Comparison of ENCODE assay signal across 19 mouse cellular contexts in genomic region chr4:128905251-128905650, GRCm38 (mm10). TPM values are rescaled to one million over a fixed set of nuclear protein-coding genes. Genes with fewer than 3 reads are reported as not detected.
A peak's percentile ranks its signal among the peaks of the same experiment; 100 is the strongest.
DNase-seq lines count a peak whose midpoint lies in the region; ATAC-seq and TF ChIP-seq lines count a peak whose summit lies in the region.
"Had no signal": no experiment of that assay in that cellular context is flagged by ENCODE, and none has a peak within 500 bp of the region (broad histone marks: within the 10 kb centered on the region; RNA-seq: fewer than 3 reads in every experiment).

No protein-coding gene starts in this region.

- H3K4me2 ChIP-seq in kidney, embryonic 15.5 days, result no peak overlapping the region
- no peak overlapping the region for H3K4me2 ChIP-seq in embryonic facial prominence, embryonic 15.5 days (replicated peaks)
- H3K4me2 ChIP-seq in neural tube, embryonic 12.5 days (replicated peaks), result no peak overlapping the region
- H3K4me2 ChIP-seq: liver, embryonic 15.5 days had no signal

- peaks cover 46% of the 10 kb centered on the region for H3K4me1 ChIP-seq in kidney, embryonic 15.5 days
- H3K4me1 ChIP-seq in embryonic facial prominence, embryonic 15.5 days, result peaks cover 35% of the 10 kb centered on the region
- H3K4me1 ChIP-seq in neural tube, embryonic 12.5 days, result peaks cover 34% of the 10 kb centered on the region
- H3K4me1 ChIP-seq in lung, adult 2 months (ENCODE audit: control insufficient read depth, insufficient read depth, low read length), result no peaks in the 10 kb centered on the region
- H3K4me1 ChIP-seq: liver, embryonic 15.5 days had no signal

- no peak for TF ChIP-seq CTCF in lung, adult 2 months (IDR thresholded peaks at IDR 0.05; ENCODE audit: insufficient read depth, low read length)

- peak; percentile 34 for DNase-seq in cerebellum, adult 9-10 months
- no peak for DNase-seq in cerebellum, postnatal 36 days
- no peak for DNase-seq in kidney, postnatal 10 days
- DNase-seq in lung, adult 2 months, result no peak
- no peak for DNase-seq in left cerebral cortex, adult 18-20 months (ENCODE audit: low spot score in 2 of 2)
- DNase-seq: adrenal gland, adult 8-10 months; cerebellum, adult 11 months; gastrocnemius, postnatal 36 days; heart, postnatal 10 days; kidney, adult 18-20 months; layer of hippocampus, postnatal 36 days; lung, postnatal 14 days had no signal

- 25% methylated on average over 8 of the region's 8 CpGs for WGBS in kidney, embryonic 15.5 days
- 37% methylated on average over 8 of the region's 8 CpGs for whole genome bisulfite sequencing in embryonic facial prominence, embryonic 15.5 days
- WGBS in neural tube, embryonic 12.5 days, result 22% methylated on average over 8 of the region's 8 CpGs
- 71% methylated on average over 8 of the region's 8 CpGs for WGBS in lung, adult 2 months

- TF ChIP-seq POLR2A in lung, adult 2 months (IDR thresholded peaks at IDR 0.05; ENCODE audit: borderline replicate concordance, extremely low read depth, low read depth, low read length), result no peak

- H3K4me3 ChIP-seq in kidney, embryonic 15.5 days (replicated peaks), result no peak overlapping the region
- no peak overlapping the region for H3K4me3 ChIP-seq in embryonic facial prominence, embryonic 15.5 days (replicated peaks)
- no peak overlapping the region for H3K4me3 ChIP-seq in neural tube, embryonic 12.5 days
- no peak overlapping the region for H3K4me3 ChIP-seq in lung, adult 2 months (replicated peaks; ENCODE audit: extremely low read depth, low read depth, low read length)
- H3K4me3 ChIP-seq: liver, embryonic 15.5 days had no signal

- H3K27ac ChIP-seq in kidney, embryonic 15.5 days, result peak overlapping the region; percentile 73; the same call in 1 of the 2 replicates
- H3K27ac ChIP-seq in embryonic facial prominence, embryonic 15.5 days (replicated peaks), result 0 out of 2 replicates have a peak overlapping the region, but pooled peaks have one; percentile 39
- H3K27ac ChIP-seq in neural tube, embryonic 12.5 days, result no peak overlapping the region
- H3K27ac ChIP-seq: liver, embryonic 15.5 days had no signal

- ATAC-seq in kidney, embryonic 15.5 days (replicated peaks; ENCODE audit: low FRiP score), result no peak
- ATAC-seq in embryonic facial prominence, embryonic 15.5 days (ENCODE audit: insufficient number of reproducible peaks, low FRiP score, low TSS enrichment, low read depth), result no peak
- ATAC-seq in neural tube, embryonic 12.5 days (ENCODE audit: low FRiP score, low read depth), result no peak
- ATAC-seq: hindbrain, postnatal 0 days had no signal

- H3K27me3 ChIP-seq in kidney, embryonic 15.5 days, result no peaks in the 10 kb centered on the region
- no peaks in the 10 kb centered on the region for H3K27me3 ChIP-seq in embryonic facial prominence, embryonic 15.5 days
- H3K27me3 ChIP-seq in neural tube, embryonic 12.5 days (replicated peaks), result no peaks in the 10 kb centered on the region
- H3K27me3 ChIP-seq: CH12.LX had no signal

- no peak overlapping the region for H3K9ac ChIP-seq in kidney, embryonic 15.5 days
- no peak overlapping the region for H3K9ac ChIP-seq in embryonic facial prominence, embryonic 15.5 days
- H3K9ac ChIP-seq in neural tube, embryonic 12.5 days, result 0 out of 2 replicates have a peak overlapping the region, but pooled peaks have one; percentile 8
- H3K9ac ChIP-seq: liver, embryonic 15.5 days had no signal

- peaks cover 40% of the 10 kb centered on the region for H3K36me3 ChIP-seq in kidney, embryonic 15.5 days
- H3K36me3 ChIP-seq in embryonic facial prominence, embryonic 15.5 days, result peaks cover 32% of the 10 kb centered on the region
- peaks cover 30% of the 10 kb centered on the region for H3K36me3 ChIP-seq in neural tube, embryonic 12.5 days
- H3K36me3 ChIP-seq: liver, embryonic 15.5 days had no signal

- no peaks in the 10 kb centered on the region for H3K9me3 ChIP-seq in kidney, embryonic 15.5 days (replicated peaks)
- no peaks in the 10 kb centered on the region for H3K9me3 ChIP-seq in embryonic facial prominence, embryonic 15.5 days (replicated peaks)
- H3K9me3 ChIP-seq in neural tube, embryonic 12.5 days, result no peaks in the 10 kb centered on the region
- H3K9me3 ChIP-seq: liver, embryonic 15.5 days had no signal

RNA-seq across cellular contexts. Expression of gene Trim62, which starts 21.9 kb away (rescaled TPM):
- polyA plus RNA-seq in kidney, embryonic 15.5 days (2015; fragmentation: Nextera tagmentation; extraction: Ambion mirVana), result 6.8 and 7.1 TPM in 2 replicates
- 9.1 and 10.6 TPM in 2 replicates for polyA plus RNA-seq in embryonic facial prominence, embryonic 15.5 days (2015; fragmentation: Nextera tagmentation; extraction: Ambion mirVana)
- polyA plus RNA-seq in neural tube, embryonic 12.5 days (2016; fragmentation: Nextera tagmentation; extraction: Ambion mirVana), result 25.2 and 30.6 TPM in 2 replicates
- polyA plus RNA-seq in lung, adult 2 months (2012; rRNA removed), result 18.6 and 19.7 TPM in 2 replicates
- total RNA-seq in left cerebral cortex, adult 18-20 months (2021), result 10 to 100 TPM; 17.8 to 19.1 TPM

RNA-seq across cellular contexts. Expression of gene Azin2, which starts 57.0 kb away (rescaled TPM):
- 19.4 and 20.3 TPM in 2 replicates for polyA plus RNA-seq in kidney, embryonic 15.5 days (2015; fragmentation: Nextera tagmentation; extraction: Ambion mirVana)
- 29.4 and 32.1 TPM in 2 replicates for polyA plus RNA-seq in embryonic facial prominence, embryonic 15.5 days (2015; fragmentation: Nextera tagmentation; extraction: Ambion mirVana)
- 14.4 and 17.5 TPM in 2 replicates for polyA plus RNA-seq in neural tube, embryonic 12.5 days (2016; fragmentation: Nextera tagmentation; extraction: Ambion mirVana)
- polyA plus RNA-seq in lung, adult 2 months (2012; rRNA removed), result 46.2 and 49.4 TPM in 2 replicates
- 10 to 100 TPM; 45.4 to 47.6 TPM for total RNA-seq in left cerebral cortex, adult 18-20 months (2021)
- total RNA-seq: megakaryocyte-erythroid progenitor cell, adult 5-6 weeks had no signal
